Mouse (Mus musculus) embryonic facial prominence, embryonic 12.5 days (tissue): ENCODE measurements around the gene Nsdhl. TPM values are rescaled to one million over a fixed set of nuclear protein-coding genes. Genes with fewer than 3 reads are reported as not detected.

Source experiments
- ATAC-seq: fragments of 200-750 bp; cut with Nextera tagmentation; 2 replicates; pipeline ENCODE4 v1.8.0; 2017; ENCODE audit not compliant: insufficient number of reproducible peaks, insufficient read depth, low FRiP score, low TSS enrichment
- H3K27ac ChIP-seq: fragments of 300-500 bp; sonication (generic); 2 replicates; pipeline ENCODE4 v1.5.1; 2016; ENCODE audit warnings: mild to moderate bottlenecking
- H3K27me3 ChIP-seq: fragments of 300-500 bp; sonication (generic); 2 replicates; pipeline ENCODE4 v1.6.1; 2016; ENCODE audit warnings: mild to moderate bottlenecking, moderate library complexity
- H3K36me3 ChIP-seq: fragments of 300-500 bp; sonication (generic); 2 replicates; pipeline ENCODE4 v1.6.1; 2016; ENCODE audit warnings: mild to moderate bottlenecking
- H3K4me1 ChIP-seq: fragments of 300-500 bp; sonication (generic); 2 replicates; pipeline ENCODE4 v1.6.1; 2016
- H3K4me2 ChIP-seq: fragments of 300-500 bp; sonication (generic); replicated peaks from 2 replicates; pipeline ENCODE4 v1.6.1; 2016; ENCODE audit warnings: mild to moderate bottlenecking, moderate library complexity
- H3K4me3 ChIP-seq: fragments of 300-500 bp; sonication (generic); 2 replicates; pipeline ENCODE4 v1.5.1; 2016; ENCODE audit warnings: mild to moderate bottlenecking
- H3K9ac ChIP-seq: fragments of 300-500 bp; sonication (generic); 2 replicates; pipeline ENCODE4 v1.6.1; 2016; ENCODE audit warnings: mild to moderate bottlenecking, moderate library complexity
- H3K9me3 ChIP-seq: fragments of 300-500 bp; sonication (generic); 2 replicates; pipeline ENCODE4 v1.6.1; 2016; ENCODE audit warnings: mild to moderate bottlenecking, moderate library complexity
- WGBS: fragments of 180-500 bp; shearing (Covaris S2); methylation state at CpG from one replicate; pipeline ENCODE4 v1.1.7; 2016; 5-methylcytosine and 5-hydroxymethylcytosine counted together
- microRNA counts: library from miRNA; unstranded; fragments of <30 nt; microRNA quantifications from one replicate; lab custom pipeline; 2017
- microRNA-seq: library from miRNA; unstranded; fragments of <30 nt; microRNA quantifications from one replicate; pipeline ENCODE4, GENCODE M21; 2017
- polyA plus RNA-seq: library from polyadenylated mRNA; unstranded; fragments of >200 nt; fragmentation: Nextera tagmentation; extraction: Ambion mirVana; gene quantifications from 2 replicates; pipeline ENCODE4 v1.2.1, GENCODE M21; 2016

Nsdhl gene
- polyA plus RNA-seq, 1 experiment from 2014 or later = 26.2 TPM

- H3K27me3 ChIP-seq = no peaks in the 10 kb centered on the region
- H3K4me1 ChIP-seq = no peaks in the 10 kb centered on the region
- H3K9me3 ChIP-seq = no peaks in the 10 kb centered on the region
- no peak overlapping the region for H3K4me2 ChIP-seq
- ATAC-seq = no peak
- no peak overlapping the region for H3K9ac ChIP-seq
- WGBS = 66% methylated on average over 4 of the region's 4 CpGs
- no peaks in the 10 kb centered on the region for H3K36me3 ChIP-seq
- H3K27ac ChIP-seq = no peak overlapping the region
- H3K4me3 ChIP-seq = no peak overlapping the region
Measured at GRCm38 (mm10) chrX:73005678-73006077, 87.3 kb downstream of the Nsdhl start.

DNA sequence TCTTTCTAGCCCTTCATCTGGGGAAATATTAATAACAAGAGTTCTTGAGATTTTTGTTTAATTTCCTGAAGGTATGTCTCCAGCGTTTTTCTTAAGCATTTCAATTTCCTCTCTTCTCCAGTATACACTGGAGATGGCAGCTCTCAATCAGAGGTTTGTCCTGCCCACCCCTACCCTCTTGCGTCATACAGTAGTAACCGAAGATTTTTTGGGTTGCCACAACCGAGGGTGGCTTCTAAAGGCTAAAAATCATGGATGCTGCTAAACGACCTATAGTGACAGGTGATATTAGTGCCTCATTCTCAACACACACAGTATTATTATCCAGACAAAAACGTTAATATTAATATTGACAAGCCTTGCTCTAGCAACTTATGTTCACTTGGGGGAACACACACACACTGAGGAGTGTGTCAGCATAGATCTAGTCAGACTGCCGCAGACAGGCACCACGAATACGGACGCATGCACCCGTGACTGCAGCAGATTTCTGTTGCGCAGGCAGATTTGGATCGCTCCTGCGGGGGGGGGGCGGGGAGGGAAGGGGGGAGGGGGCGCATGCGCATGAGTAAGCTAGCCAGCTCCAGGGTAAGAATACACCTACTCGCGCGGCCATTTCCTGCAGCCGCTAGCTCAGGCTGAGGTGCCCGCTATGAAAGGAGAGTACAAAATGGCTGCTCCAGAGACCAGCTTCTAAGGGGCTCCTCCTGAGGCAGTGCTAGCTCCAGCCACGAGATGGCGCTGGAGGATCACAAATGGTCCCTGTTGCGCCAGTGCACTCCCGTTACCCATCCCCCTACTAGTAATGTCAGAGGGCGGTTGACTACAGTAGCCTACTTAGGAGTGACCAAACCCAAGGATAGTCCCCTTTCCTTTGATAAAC is 89.5 kb downstream of the Nsdhl start:
- no peaks in the 10 kb centered on the region; the same call in 1 of the 2 replicates for H3K27me3 ChIP-seq
- H3K4me3 ChIP-seq = peak overlapping the region; percentile 29
- H3K36me3 ChIP-seq = no peaks in the 10 kb centered on the region
- H3K27ac ChIP-seq = peak overlapping the region; percentile 4; the same call in 1 of the 2 replicates
- H3K4me1 ChIP-seq = no peaks in the 10 kb centered on the region
- H3K4me2 ChIP-seq = peak overlapping the region; percentile 36
- WGBS = 16% methylated on average over 25 of the region's 27 CpGs
- no peaks in the 10 kb centered on the region for H3K9me3 ChIP-seq
- ATAC-seq = peak; percentile 98
- peak overlapping the region; percentile 7; the same call in 1 of the 2 replicates for H3K9ac ChIP-seq

MicroRNAs encoded within 50 kb of the gene (microRNA counts, 519-probe panel; counts per million panel counts)
- 460 counts per million, percentile 65 among the panel's probes with 10 or more counts for microRNA mmu-miR-2137 (lab: Ali Mortazavi, UCI)

Small RNA genes within 50 kb of the gene (microRNA-seq; reads per million reads assigned to microRNA genes)
- gene Mir2137 = 2.7 reads per million, percentile 11 among the genes with 10 or more reads in this experiment

Other genes starting within 250 kb of the Nsdhl start
- 0.14 and 0.15 TPM in 2 replicates for gene Gabrq, start 93.4 kb upstream of the Nsdhl start, polyA plus RNA-seq
- gene Cetn2, start 146 bp upstream of the Nsdhl start, polyA plus RNA-seq = 81.4 and 81.7 TPM in 2 replicates
- 11.3 TPM in 2 replicates for gene Zfp185, start 68.8 kb downstream of the Nsdhl start, polyA plus RNA-seq
- 0.09 TPM in 1 of 2 replicates, not detected in the other for gene Pnma5, start 118.5 kb downstream of the Nsdhl start, polyA plus RNA-seq
- gene Pnma3, start 146.2 kb downstream of the Nsdhl start, polyA plus RNA-seq = 0.10 and 0.35 TPM in 2 replicates
- gene Xlr4a, start 163.9 kb downstream of the Nsdhl start, polyA plus RNA-seq = 0.68 and 1.1 TPM in 2 replicates
- gene Xlr3a, start 178.5 kb downstream of the Nsdhl start, polyA plus RNA-seq = 1.9 and 3.6 TPM in 2 replicates
- gene Gm14685, start 198.5 kb downstream of the Nsdhl start, polyA plus RNA-seq = 0.05 and 0.18 TPM in 2 replicates
- gene Xlr5b, start 230.2 kb downstream of the Nsdhl start, polyA plus RNA-seq = not detected in 2 replicates
- gene DXBay18, start 230.9 kb downstream of the Nsdhl start, polyA plus RNA-seq = not detected in 2 replicates